Mouse (Mus musculus) CD4-positive naive resting alpha-beta T cell, adult 57 days (primary cell): Measurements from ENCODE around the gene Cops7a. TPM values are rescaled to one million over a fixed set of nuclear protein-coding genes. Genes with fewer than 3 reads are reported as not detected.

Experiments
- total RNA-seq: library from RNA; stranded (reverse); gene quantifications from one replicate; pipeline ENCODE4 v1.2.4, GENCODE M21; 2023

Cops7a gene
- 35.8 TPM for total RNA-seq

GRCm38 (mm10) chr6:124965088-124965719 lies at the start of gene Cops7a:
TSS of gene Cops7a (minus strand) at chr6:124965538.

DNA sequence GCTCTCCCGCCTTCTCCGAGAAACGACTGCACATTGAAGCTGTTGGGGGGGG lies 43.6 kb upstream of the Cops7a start, which contains the start of gene Zfp384:
Gene Zfp384, plus strand, starts transcription at position 17 of the 52 bp plus-strand sequence.

GRCm38 (mm10) chr6:124996551-124997501 lies 31.5 kb upstream of the Cops7a start, which contains the start of gene Pianp:
TSS of gene Pianp (plus strand) at chr6:124996694.

DNA sequence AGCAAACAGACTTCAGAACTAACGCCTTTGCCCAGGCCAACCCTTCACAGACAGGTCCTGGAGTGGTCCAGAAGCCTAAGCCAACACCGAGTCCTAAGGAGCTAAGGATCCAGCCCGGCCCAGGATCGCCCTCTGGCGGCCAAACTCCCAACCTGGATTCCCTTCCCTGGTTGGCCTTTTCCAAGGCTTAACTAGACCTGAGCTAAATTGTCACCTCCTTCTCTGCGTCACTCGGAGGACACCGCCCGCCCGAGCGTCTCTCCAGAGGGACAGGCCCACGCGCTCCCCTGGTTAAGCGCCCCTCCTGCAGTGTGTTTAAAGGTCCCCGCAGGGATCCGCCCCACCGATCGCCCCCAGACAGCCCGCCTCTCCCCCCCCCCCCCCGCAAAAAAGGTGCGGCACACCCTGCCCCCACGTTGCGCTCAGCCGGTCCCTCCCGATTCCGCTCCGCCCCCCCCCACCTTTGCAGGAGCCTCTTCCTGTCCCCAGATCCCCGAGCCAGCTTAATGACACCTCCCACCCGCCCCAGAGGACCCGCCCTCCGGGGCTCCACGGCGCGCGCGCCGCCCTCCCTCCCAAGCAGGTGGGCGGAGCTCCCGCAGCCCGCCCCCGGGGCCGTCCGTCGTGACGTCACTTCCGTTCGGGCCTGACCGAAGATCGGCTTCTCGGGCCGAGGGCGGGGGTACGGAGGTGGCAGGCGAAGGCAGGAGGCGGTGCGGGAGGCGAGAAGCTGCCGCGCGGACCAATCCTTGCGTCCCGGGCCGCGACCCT lies 34.4 kb downstream of the Cops7a start, which contains the start of gene Mlf2:
Gene Mlf2, plus strand, starts transcription at position 633 of the 771 bp plus-strand sequence.

DNA sequence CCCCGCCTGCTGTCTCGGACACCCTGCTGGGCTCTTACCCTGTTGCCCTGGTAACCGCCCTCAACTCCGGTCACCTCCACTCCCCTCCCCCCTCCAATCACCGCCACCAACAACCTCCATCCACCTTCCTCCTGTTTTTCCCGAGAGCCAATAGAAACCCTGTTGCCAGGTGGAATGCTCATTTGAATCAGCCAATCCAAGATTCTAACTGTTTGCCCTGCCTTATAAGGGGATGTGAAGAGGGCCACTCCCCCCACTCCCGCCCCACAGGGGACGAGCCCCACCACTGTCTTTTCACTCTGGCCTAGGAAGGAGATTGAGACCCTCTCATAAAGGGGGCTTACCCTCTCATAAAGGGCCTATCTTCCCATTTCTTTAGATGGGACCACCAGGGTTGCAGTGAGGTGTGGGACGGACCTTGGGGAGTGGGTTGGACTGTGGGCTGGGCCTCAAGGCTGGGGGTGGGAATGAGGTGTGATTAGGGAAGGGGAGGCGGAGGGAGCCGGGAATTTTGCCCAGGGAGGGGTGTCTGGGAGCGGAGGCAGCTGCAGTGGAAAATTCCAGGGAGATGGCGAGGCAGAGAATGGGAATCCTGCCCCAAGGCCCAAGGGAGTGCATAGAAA lies 45.5 kb downstream of the Cops7a start, which contains the start of gene Ptms:
Gene Ptms, minus strand, starts transcription at position 409 of the 623 bp plus-strand sequence.

DNA sequence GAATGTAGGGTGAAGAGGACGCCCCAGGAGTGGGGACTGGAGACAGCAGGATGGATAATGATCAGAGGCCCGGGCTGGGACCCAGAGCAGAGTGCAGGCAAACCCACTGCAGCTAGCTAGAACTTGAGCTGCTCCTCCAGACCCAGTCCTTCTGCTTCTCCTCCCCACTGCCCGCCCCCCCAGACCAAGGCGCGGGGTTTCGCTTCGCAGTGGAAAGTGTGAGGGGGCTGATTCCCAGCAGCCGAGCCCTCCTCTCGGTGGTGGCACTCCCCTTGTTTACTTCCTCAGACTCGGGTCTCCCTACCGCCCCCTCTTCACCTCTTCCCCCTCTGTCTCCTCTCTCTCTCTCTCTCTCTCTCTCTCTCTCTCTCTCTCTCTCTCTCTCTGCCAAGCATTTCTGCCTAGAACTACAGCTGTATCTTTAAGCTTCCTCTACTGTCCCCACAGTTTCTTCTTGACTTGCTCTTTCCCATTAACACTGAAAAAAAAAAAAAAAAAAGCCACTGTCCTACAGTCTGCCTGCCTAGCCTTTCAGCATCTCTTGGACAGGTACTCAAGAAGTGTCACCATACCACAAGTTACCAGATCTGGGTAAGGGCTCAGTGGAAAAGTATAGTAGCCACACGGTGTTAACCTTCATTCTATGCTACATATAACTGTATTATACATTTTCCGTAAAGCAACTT lies 53.7 kb downstream of the Cops7a start, which contains the start of gene Lag3:
Gene Lag3, minus strand, starts transcription at position 173 of the 686 bp plus-strand sequence.

Other genes with a start within 250 kb of the Cops7a start
- 178 TPM for gene Ptpn6, start 226.8 kb downstream of the Cops7a start, total RNA-seq
- 265 TPM for gene Grcc10, start 224.2 kb downstream of the Cops7a start, total RNA-seq
- gene Gm45234, start 209.5 kb downstream of the Cops7a start, total RNA-seq = 1.5 TPM
- 188 TPM for gene Atn1, start 209.0 kb downstream of the Cops7a start, total RNA-seq
- 2.7 TPM for gene Eno2, start 195.9 kb downstream of the Cops7a start, total RNA-seq
- gene Lrrc23, start 185.8 kb downstream of the Cops7a start, total RNA-seq = 10.8 TPM
- gene Spsb2, start 156.9 kb downstream of the Cops7a start, total RNA-seq = 3.6 TPM
- 31.2 TPM for gene Tpi1, start 151.2 kb downstream of the Cops7a start, total RNA-seq
- 58.0 TPM for gene Usp5, start 136.1 kb downstream of the Cops7a start, total RNA-seq
- gene Cdca3, start 136.0 kb downstream of the Cops7a start, total RNA-seq = 1.8 TPM
- gene Gnb3, start 125.3 kb downstream of the Cops7a start, total RNA-seq = not detected
- gene P3h3, start 107.8 kb downstream of the Cops7a start, total RNA-seq = 1.0 TPM
- gene Gpr162, start 101.6 kb downstream of the Cops7a start, total RNA-seq = 2.3 TPM
- 458 TPM for gene Cd4, start 77.3 kb downstream of the Cops7a start, total RNA-seq
- 1.6 TPM for gene Lag3, start 53.8 kb downstream of the Cops7a start, total RNA-seq
- 75.5 TPM for gene Ptms, start 45.4 kb downstream of the Cops7a start, total RNA-seq
- gene Mlf2, start 34.2 kb downstream of the Cops7a start, total RNA-seq = 86.9 TPM
- 0.89 TPM for gene Pianp, start 31.2 kb upstream of the Cops7a start, total RNA-seq
- 88.6 TPM for gene Zfp384, start 43.6 kb upstream of the Cops7a start, total RNA-seq
- 73.3 TPM for gene Ing4, start 74.2 kb upstream of the Cops7a start, total RNA-seq
- gene Acrbp, start 84.2 kb upstream of the Cops7a start, total RNA-seq = 12.8 TPM
- gene Lpar5, start 102.4 kb upstream of the Cops7a start, total RNA-seq = 16.1 TPM
- gene Chd4, start 130.4 kb upstream of the Cops7a start, total RNA-seq = 314 TPM
- gene Nop2, start 166.4 kb upstream of the Cops7a start, total RNA-seq = 41.2 TPM
- gene Iffo1, start 179.7 kb upstream of the Cops7a start, total RNA-seq = 37.3 TPM
- 424 TPM for gene Gapdh, start 200.9 kb upstream of the Cops7a start, total RNA-seq
- 30.5 TPM for gene Ncapd2, start 226.2 kb upstream of the Cops7a start, total RNA-seq
- 21.1 TPM for gene Mrpl51, start 226.3 kb upstream of the Cops7a start, total RNA-seq